Mouse (Mus musculus) heart, embryonic 10.5 days (tissue): ENCODE measurements around the gene Fam78b. TPM values are rescaled to one million over a fixed set of nuclear protein-coding genes. Genes with fewer than 3 reads are reported as not detected.

ENCODE experiments used
- DNase-seq: peaks from one replicate; pipeline ENCODE4 v3.0.0-alpha.2; 2017; ENCODE audit warnings: low spot score
- H3K27ac ChIP-seq: fragments of 300-500 bp; sonication (generic); 2 replicates; pipeline ENCODE4 v1.5.1; 2016; ENCODE audit warnings: mild to moderate bottlenecking
- H3K27me3 ChIP-seq: fragments of 300-500 bp; sonication (generic); 2 replicates; pipeline ENCODE4 v1.6.1; 2016; ENCODE audit warnings: mild to moderate bottlenecking; ENCODE audit not compliant: poor library complexity, insufficient read depth, severe bottlenecking
- H3K36me3 ChIP-seq: fragments of 300-500 bp; sonication (generic); 2 replicates; pipeline ENCODE4 v1.6.1; 2016; ENCODE audit warnings: mild to moderate bottlenecking, moderate library complexity
- H3K4me1 ChIP-seq: fragments of 300-500 bp; sonication (generic); 2 replicates; pipeline ENCODE4 v1.6.1; 2016; ENCODE audit warnings: mild to moderate bottlenecking
- H3K4me3 ChIP-seq: fragments of 300-500 bp; sonication (generic); 2 replicates; pipeline ENCODE4 v1.5.1; 2016; ENCODE audit warnings: mild to moderate bottlenecking, moderate library complexity
- H3K9me3 ChIP-seq: fragments of 300-500 bp; sonication (generic); 2 replicates; pipeline ENCODE4 v1.6.1; 2016; ENCODE audit warnings: mild to moderate bottlenecking, moderate library complexity
- WGBS: fragments of 180-500 bp; shearing (Covaris S2); methylation state at CpG from one replicate; pipeline ENCODE4 v1.1.7; 2016; 5-methylcytosine and 5-hydroxymethylcytosine counted together
- polyA plus RNA-seq: library from polyadenylated mRNA; unstranded; fragments of >200 nt; fragmentation: Nextera tagmentation; extraction: Ambion mirVana; gene quantifications from 2 replicates; pipeline ENCODE4 v1.2.1, GENCODE M21; 2016

The Fam78b gene
- polyA plus RNA-seq, 1 experiment from 2014 or later, result 0.16 TPM

DNA sequence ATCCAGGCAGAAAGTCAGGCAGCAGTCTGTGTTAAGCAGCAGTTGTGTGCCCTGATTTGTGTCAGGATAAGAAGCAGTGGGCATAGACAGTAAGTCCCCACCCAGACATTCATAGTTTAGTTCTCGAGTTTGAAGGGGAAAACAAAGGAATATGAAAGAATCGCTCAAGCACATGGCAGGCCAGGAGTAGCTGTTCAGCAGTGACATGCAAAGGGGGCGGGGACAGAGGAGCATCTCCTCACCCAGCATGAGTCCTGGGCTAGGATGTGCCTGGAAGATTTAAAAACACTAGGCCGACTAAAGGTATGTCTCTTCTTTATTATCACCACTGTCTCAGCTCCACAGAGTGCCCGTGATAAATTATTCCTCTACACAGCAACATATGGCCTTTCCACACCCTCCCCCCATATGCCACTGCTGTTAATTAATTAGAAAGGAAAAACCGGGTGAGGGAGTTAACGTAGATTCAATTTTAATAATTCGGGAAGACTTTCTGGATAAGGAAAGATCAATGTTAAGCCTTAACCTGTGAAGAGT is 107.8 kb downstream of the Fam78b start:
- Histone ChIP-seq H3K9me3 (peaks cover 4% of the 10 kb centered on the region; the same call in 1 of the 2 replicates), H3K4me3 (no peak overlapping the region), H3K27ac (no peak overlapping the region), H3K27me3 (no peaks in the 10 kb centered on the region), H3K4me1 (no peaks in the 10 kb centered on the region), H3K36me3 (no peaks in the 10 kb centered on the region)
- no peak for DNase-seq
- 79% methylated on average over 8 of the region's 8 CpGs for WGBS

- H3K4me3 ChIP-seq, result no peak overlapping the region
- WGBS, result 50% methylated on average over 4 of the region's 4 CpGs
- H3K36me3 ChIP-seq, result no peaks in the 10 kb centered on the region
- no peak overlapping the region for H3K27ac ChIP-seq
- no peaks in the 10 kb centered on the region for H3K27me3 ChIP-seq
- no peaks in the 10 kb centered on the region for H3K4me1 ChIP-seq
- DNase-seq, result no peak
- no peaks in the 10 kb centered on the region for H3K9me3 ChIP-seq
Observed at GRCm38 (mm10) chr1:167114363-167115050, 113.3 kb downstream of the Fam78b start.

DNA sequence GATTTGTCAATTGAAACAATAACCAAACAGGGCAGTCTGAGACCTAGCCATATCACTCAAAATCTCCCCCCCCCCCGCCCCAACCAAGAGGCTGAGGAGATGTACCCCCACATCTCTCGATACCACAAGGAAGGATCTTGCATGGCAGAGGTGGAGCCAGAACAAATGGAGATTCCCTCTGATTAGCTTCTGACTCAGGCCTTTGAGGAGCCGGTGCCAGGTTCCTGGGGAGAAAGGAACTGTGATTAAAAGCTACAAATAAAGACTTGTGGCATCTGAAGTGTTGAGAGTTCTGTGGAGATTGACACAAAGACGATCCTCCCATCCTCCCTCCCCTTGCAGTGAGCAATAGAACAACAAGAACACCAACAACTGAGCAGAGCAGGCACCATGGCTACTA is 113.9 kb downstream of the Fam78b start:
- Histone ChIP-seq H3K36me3 (no peaks in the 10 kb centered on the region), H3K27ac (no peak overlapping the region), H3K9me3 (no peaks in the 10 kb centered on the region), H3K27me3 (no peaks in the 10 kb centered on the region), H3K4me1 (no peaks in the 10 kb centered on the region), H3K4me3 (no peak overlapping the region)
- DNase-seq, result no peak
- WGBS, result 21% methylated on average over 4 of the region's 4 CpGs

DNA sequence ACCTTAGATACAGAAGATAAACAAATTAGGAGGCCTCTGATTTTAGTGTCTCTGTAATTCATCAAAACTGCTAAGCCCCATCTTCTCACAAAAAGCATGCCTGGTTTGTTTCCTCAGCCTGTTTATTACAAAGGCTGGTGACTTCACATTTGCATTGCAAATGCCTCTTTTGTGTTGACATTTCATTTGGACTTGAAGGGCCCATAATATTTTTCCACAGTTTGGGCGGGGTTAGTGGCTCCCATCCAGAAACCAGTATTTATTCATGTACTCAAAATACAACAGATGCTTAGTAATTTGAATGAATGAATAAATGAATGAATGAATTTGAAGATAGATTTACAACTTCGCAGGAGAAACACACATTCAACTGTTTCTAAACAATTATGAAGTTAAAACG is 115.5 kb downstream of the Fam78b start:
- WGBS, result 76% methylated on average over 3 of the region's 3 CpGs
- H3K4me3 ChIP-seq, result no peak overlapping the region

GRCm38 (mm10) chr1:167118971-167119370 is 117.8 kb downstream of the Fam78b start:
- Histone ChIP-seq H3K9me3 (no peaks in the 10 kb centered on the region), H3K27ac (no peak overlapping the region), H3K36me3 (no peaks in the 10 kb centered on the region), H3K4me3 (no peak overlapping the region), H3K27me3 (no peaks in the 10 kb centered on the region), H3K4me1 (no peaks in the 10 kb centered on the region)
- no peak for DNase-seq
- 69% methylated on average over 7 of the region's 7 CpGs for WGBS

More for the DNA sequence above, 115.5 kb downstream of the Fam78b start:
- no peak for DNase-seq
- Histone ChIP-seq H3K27me3 (no peaks in the 10 kb centered on the region), H3K4me1 (no peaks in the 10 kb centered on the region), H3K9me3 (no peaks in the 10 kb centered on the region), H3K36me3 (no peaks in the 10 kb centered on the region), H3K27ac (no peak overlapping the region)

DNA sequence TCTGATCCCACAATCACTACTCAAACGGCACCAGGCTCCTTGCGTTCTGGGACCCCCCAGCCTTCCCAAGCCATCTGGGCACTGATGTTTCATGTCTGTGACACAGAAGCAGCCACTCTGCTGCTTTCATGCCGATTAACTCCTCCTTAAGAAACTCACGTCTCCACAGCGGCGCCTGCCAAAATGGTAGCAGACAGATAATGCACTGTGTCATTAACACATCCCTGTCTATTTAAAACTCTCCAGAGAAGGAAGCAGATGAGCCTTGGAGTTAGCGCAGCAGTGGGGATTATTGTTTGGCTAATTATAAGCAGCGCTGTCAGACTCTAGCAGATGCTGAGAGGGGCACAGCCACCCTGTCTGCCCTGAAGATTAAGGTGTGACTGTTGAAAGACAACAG is 118.2 kb downstream of the Fam78b start:
- H3K4me3 ChIP-seq, result no peak overlapping the region
- H3K27ac ChIP-seq, result no peak overlapping the region
- WGBS, result 54% methylated on average over 8 of the region's 8 CpGs
- no peaks in the 10 kb centered on the region for H3K27me3 ChIP-seq
- no peaks in the 10 kb centered on the region for H3K4me1 ChIP-seq
- no peaks in the 10 kb centered on the region for H3K9me3 ChIP-seq
- H3K36me3 ChIP-seq, result no peaks in the 10 kb centered on the region
- DNase-seq, result no peak

DNA sequence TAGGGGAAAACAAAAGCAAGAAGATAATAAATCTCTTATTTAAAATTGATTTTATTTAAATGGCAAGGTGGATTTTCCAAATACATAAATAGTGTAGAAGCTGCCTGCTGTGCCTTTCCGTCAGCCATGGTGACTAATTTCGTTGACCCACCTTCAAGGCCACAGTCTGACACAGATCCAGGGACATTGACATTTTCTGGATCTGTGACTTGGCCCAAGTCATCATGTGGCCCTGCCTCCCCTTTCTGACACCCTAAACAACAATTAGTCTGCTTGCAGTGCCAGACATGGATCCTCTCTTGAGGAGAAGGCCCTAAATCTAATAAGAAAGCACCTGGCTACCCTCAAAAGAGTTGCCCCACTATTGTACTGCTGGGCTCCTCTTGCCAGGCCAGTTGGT is 121.2 kb downstream of the Fam78b start:
- no peaks in the 10 kb centered on the region for H3K4me1 ChIP-seq
- H3K27ac ChIP-seq, result no peak overlapping the region
- WGBS, result 84% methylated on average over 2 of the region's 2 CpGs
- no peaks in the 10 kb centered on the region for H3K36me3 ChIP-seq
- no peak overlapping the region for H3K4me3 ChIP-seq
- H3K9me3 ChIP-seq, result no peaks in the 10 kb centered on the region
- DNase-seq, result no peak
- no peaks in the 10 kb centered on the region for H3K27me3 ChIP-seq

GRCm38 (mm10) chr1:167123551-167123950 is 122.3 kb downstream of the Fam78b start:
- H3K36me3 ChIP-seq, result no peaks in the 10 kb centered on the region
- H3K4me3 ChIP-seq, result no peak overlapping the region
- DNase-seq, result no peak
- H3K4me1 ChIP-seq, result no peaks in the 10 kb centered on the region
- no peaks in the 10 kb centered on the region for H3K9me3 ChIP-seq
- H3K27me3 ChIP-seq, result no peaks in the 10 kb centered on the region
- H3K27ac ChIP-seq, result no peak overlapping the region

DNA sequence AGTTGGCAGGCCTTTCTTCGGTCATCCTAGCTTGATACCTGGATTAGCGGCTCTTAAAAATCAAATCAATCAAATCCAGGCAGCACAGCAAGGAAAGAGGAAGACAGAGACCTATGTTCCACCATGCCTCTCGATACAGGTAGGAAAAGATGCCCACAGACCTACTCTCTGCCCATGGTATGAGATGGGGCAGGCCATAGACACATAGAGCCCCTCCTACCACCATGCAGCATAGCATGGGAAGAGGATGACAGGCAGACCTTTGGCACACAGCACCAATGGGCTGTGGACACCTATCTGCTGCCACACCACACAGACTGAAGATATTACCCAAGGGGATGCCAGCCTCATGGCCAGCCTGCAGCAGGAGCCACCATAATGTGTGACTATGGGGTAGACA is 124.7 kb downstream of the Fam78b start:
- Histone ChIP-seq H3K4me3 (no peak overlapping the region), H3K27ac (no peak overlapping the region), H3K9me3 (no peaks in the 10 kb centered on the region), H3K4me1 (no peaks in the 10 kb centered on the region), H3K27me3 (no peaks in the 10 kb centered on the region), H3K36me3 (no peaks in the 10 kb centered on the region)
- no peak for DNase-seq
- 72% methylated on average over 3 of the region's 3 CpGs for WGBS

GRCm38 (mm10) chr1:167126292-167126691 is 125.1 kb downstream of the Fam78b start:
- Histone ChIP-seq H3K36me3 (no peaks in the 10 kb centered on the region), H3K4me3 (no peak overlapping the region), H3K9me3 (no peaks in the 10 kb centered on the region), H3K4me1 (no peaks in the 10 kb centered on the region), H3K27me3 (no peaks in the 10 kb centered on the region), H3K27ac (no peak overlapping the region)
- WGBS, result 68% methylated on average over 4 of the region's 4 CpGs
- no peak for DNase-seq

GRCm38 (mm10) chr1:167135748-167136147 is 134.5 kb downstream of the Fam78b start:
- no peaks in the 10 kb centered on the region for H3K36me3 ChIP-seq
- no peaks in the 10 kb centered on the region for H3K9me3 ChIP-seq
- H3K4me1 ChIP-seq, result no peaks in the 10 kb centered on the region
- no peak for DNase-seq
- 71% methylated on average over 5 of the region's 5 CpGs for WGBS
- no peaks in the 10 kb centered on the region for H3K27me3 ChIP-seq
- no peak overlapping the region for H3K27ac ChIP-seq
- H3K4me3 ChIP-seq, result no peak overlapping the region
